Mouse (Mus musculus): ENCODE results near the gene Olfr1022.

Gene Olfr1022

DNA sequence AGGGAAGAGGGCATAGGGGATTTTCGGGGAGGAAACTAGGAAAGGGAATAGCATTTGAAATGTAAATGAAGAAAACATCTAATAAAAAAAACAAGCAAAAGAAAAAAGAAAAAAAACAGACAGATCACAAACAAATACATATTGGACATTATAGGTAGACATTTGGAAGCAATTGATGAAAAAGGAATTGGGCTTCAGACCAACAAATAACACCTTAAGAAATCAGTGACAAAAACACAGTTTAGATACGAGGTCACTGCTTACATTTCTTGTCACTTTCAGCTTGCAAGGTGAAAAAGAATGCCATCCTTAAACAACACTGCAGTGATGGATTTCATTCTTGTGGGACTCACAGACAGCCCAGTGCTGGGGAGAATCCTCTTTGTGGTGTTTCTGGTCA lies at the start of gene Olfr1022:
Olfr1022 (plus strand) TSS at position 301 of the 400 bp plus-strand sequence.
- DNase-seq (ENCODE audit: low spot score in 2 of 2), result no peak

DNA sequence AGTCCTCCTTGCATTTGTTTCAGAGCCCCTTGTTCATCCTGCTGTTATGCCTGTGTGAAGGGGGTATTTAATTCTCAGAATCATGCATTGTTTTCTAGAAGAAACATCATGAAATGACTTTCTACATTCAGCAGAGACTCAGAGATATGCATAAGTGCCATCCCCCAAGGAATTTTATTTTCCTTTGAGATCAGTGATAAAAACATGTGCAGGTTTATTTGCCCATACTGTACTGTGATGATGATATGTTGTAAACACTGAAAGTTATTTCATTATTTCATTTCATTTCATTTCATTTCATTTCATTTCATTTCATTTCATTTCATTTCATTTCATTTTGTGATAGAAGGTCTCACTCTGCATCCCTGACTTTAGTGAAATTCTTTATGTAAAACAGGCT lies 23.0 kb upstream of the Olfr1022 start, which contains the start of gene Olfr1019:
Olfr1019 (minus strand) TSS at position 101 of the 400 bp plus-strand sequence.
- no peak for DNase-seq (ENCODE audit: low spot score in 2 of 2)

DNA sequence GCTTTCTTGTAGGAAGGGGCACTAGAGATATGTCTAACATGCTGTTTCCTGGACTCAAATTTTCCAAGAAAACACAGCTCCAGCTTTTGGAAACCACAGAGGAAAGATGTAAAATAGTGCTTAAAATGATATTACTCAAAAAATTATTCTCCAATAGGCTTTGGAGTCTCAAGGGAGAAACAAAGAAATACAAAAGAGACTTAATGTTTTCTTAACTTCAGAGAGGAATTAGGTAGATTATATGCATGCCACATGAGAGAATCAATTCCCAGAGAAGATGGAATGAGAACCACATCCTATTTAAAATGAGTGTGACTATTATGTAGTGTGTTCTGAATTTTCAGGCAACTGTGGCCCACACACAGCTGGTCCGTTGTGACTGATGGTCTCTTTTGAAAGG lies 21.7 kb upstream of the Olfr1022 start, which contains the start of gene Olfr1020:
Olfr1020 (plus strand) TSS at position 301 of the 400 bp plus-strand sequence.
- DNase-seq (ENCODE audit: low spot score in 2 of 2), result no peak

DNA sequence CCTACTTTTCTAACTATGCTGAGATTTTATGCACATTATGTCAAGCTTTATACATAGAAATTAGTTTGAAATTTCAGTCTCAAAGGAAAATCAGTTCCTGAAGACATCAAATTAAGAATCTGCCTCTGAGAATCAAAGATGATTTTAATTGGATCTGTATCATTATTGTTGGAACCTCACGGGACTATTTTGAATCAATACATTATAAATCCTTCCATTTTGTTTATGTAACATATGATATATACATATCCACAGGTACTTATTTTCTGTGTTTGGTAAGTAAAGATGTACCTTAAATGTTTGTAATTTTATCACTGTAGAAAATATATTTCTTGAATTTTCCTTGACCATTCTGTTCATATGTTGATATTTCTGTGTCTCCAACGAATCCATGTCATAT lies 16.9 kb downstream of the Olfr1022 start, which contains the start of gene Olfr1023:
Olfr1023 (plus strand) TSS at position 301 of the 400 bp plus-strand sequence.
- DNase-seq (ENCODE audit: low spot score in 2 of 2), result no peak

DNA sequence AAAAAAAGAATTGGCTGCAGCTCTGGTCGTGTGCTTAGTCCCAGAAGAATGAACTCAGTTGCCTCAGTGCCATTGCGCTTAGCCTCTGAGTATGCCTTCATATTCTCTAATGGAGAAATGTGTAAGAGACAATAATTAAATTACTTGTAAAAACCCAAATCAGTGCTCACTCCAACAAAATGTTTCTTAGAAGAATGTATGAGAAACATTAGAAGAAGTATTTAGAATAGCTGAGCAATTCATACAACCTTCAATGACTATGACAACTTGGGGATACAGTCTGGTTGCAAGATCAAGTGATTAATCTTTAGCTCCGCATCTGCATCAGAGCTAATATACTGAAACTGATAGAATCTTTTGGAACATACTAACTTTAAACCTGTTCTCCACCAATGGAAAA lies 36.6 kb downstream of the Olfr1022 start, which contains the start of gene Olfr1024:
Olfr1024 (minus strand) TSS at position 101 of the 400 bp plus-strand sequence.
- DNase-seq (ENCODE audit: low spot score in 2 of 2), result no peak

DNA sequence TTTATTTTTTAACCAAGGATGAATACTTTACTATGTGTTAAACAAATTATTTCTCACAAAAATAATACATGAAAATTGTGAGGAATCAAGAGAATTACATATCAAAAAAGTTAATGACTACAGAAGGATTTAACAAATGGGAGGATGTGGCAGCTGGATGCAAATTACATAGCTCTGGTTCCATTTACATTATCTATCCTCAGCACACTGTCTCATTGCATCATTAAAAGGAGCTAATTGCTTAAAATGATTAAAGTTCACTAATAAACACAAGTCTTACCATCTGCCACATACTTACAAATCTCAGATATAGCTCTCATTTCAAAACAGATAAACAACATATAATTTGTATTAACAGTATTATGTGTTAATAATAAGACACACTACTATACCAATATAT lies 44.8 kb downstream of the Olfr1022 start:
- DNase-seq (ENCODE audit: low spot score in 2 of 2), result no peak

DNA sequence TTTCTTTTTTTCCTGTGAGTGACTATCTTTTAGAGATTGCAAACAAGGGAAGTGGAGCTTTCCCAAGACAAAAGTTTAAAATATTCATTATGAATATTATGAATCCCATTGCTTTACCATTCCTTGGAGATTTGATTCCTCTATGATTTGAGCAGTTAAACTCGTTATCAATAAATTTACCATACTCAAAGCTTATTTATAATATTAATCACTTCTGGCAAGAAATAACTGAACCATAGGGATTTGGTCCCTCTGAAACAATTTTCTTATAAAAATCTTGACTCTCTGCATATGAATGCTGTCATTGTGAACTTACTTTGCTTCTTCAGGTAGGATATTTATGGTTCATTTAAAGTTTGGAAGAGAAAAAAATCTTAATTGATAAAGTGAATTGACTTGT lies 46.5 kb downstream of the Olfr1022 start, which contains the start of gene Olfr1025-ps1:
Olfr1025-ps1 (plus strand) TSS at position 301 of the 400 bp plus-strand sequence.
- no peak for DNase-seq (ENCODE audit: low spot score in 2 of 2)

Data from frontal cortex, postnatal 25 days (tissue).